In genomic region chr6:17362771-17363170, GRCm38 (mm10) we compare ENCODE assay signal across 10 mouse cellular contexts. TPM values are rescaled to one million over a fixed set of nuclear protein-coding genes. Genes with fewer than 3 reads are reported as not detected.
DNase-seq lines count a peak whose midpoint lies in the region; ATAC-seq and TF ChIP-seq lines count a peak whose summit lies in the region.
"Had no signal": no experiment of that assay in that cellular context is flagged by ENCODE, and none has a peak within 500 bp of the region (broad histone marks: within the 10 kb centered on the region; RNA-seq: fewer than 3 reads in every experiment).

No protein-coding gene starts in this region.

- intact Hi-C loops in left cerebral cortex, adult 2 months (cut with DNase I) = loop anchor here (1.0 kb wide), 1 partner anchor 227 kb away; no protein-coding TSS in a partner anchor
- intact Hi-C loops in left cerebral cortex, postnatal 4 days (cut with DNase I) = loop anchor here (2.0 to 5.0 kb wide), 2 partner anchors 100 to 226 kb away; partner anchors contain the start of gene Met
- intact Hi-C loops in heart, postnatal 25 days (cut with DNase I) = loop anchor here (1.0 to 10.0 kb wide), 2 partner anchors 227 to 472 kb away; no protein-coding TSS in a partner anchor

- no peaks in the 10 kb centered on the region for H3K4me1 ChIP-seq in forebrain, embryonic 13.5 days
- no peaks in the 10 kb centered on the region for H3K4me1 ChIP-seq in forebrain, embryonic 10.5 days
- no peaks in the 10 kb centered on the region for H3K4me1 ChIP-seq in forebrain, embryonic 16.5 days (replicated peaks; ENCODE audit: control insufficient read depth, insufficient read depth, low read length)
- H3K4me1 ChIP-seq: heart, embryonic 15.5 days had no signal

- no peaks in the 10 kb centered on the region for H3K27me3 ChIP-seq in forebrain, embryonic 13.5 days
- peaks cover 3% of the 10 kb centered on the region; the same call in 1 of the 2 replicates for H3K27me3 ChIP-seq in forebrain, embryonic 10.5 days (ENCODE audit: poor library complexity, severe bottlenecking)
- no peaks in the 10 kb centered on the region for H3K27me3 ChIP-seq in forebrain, embryonic 16.5 days (replicated peaks; ENCODE audit: control insufficient read depth, insufficient read depth, low read length)

- H3K36me3 ChIP-seq in forebrain, embryonic 13.5 days (ENCODE audit: poor library complexity, severe bottlenecking) = no peaks in the 10 kb centered on the region
- H3K36me3 ChIP-seq in forebrain, embryonic 10.5 days (replicated peaks) = no peaks in the 10 kb centered on the region
- H3K36me3 ChIP-seq in forebrain, embryonic 16.5 days (ENCODE audit: control insufficient read depth, insufficient read depth) = no peaks in the 10 kb centered on the region
- H3K36me3 ChIP-seq: heart, embryonic 15.5 days had no signal

- 46% methylated on average over 3 of the region's 3 CpGs for WGBS in forebrain, embryonic 13.5 days
- 51% methylated on average over 3 of the region's 3 CpGs for WGBS in forebrain, embryonic 10.5 days
- 35% methylated on average over 3 of the region's 3 CpGs for WGBS in forebrain, embryonic 16.5 days

- H3K4me3 ChIP-seq in forebrain, embryonic 13.5 days = no peak overlapping the region
- H3K4me3 ChIP-seq in forebrain, embryonic 10.5 days = no peak overlapping the region
- H3K4me3 ChIP-seq in left cerebral cortex, adult 2 months = no peak overlapping the region
- H3K4me3 ChIP-seq in forebrain, embryonic 16.5 days (replicated peaks; ENCODE audit: low read length) = no peak overlapping the region
- H3K4me3 ChIP-seq: heart, embryonic 15.5 days had no signal

- peak; percentile 50; the same call in 1 of the 2 replicates for ATAC-seq in forebrain, embryonic 13.5 days
- peak; percentile 59; the same call in 1 of the 2 replicates for ATAC-seq in forebrain, embryonic 16.5 days
- ATAC-seq: activated CD4-positive, CD25-positive, alpha-beta regulatory T cell, adult 4 months had no signal

- no peak for DNase-seq in forebrain, embryonic 10.5 days (ENCODE audit: extremely low spot score, low spot score)
- no peak for DNase-seq in left cerebral cortex, adult 2 months (ENCODE audit: extremely low spot score in 1 of 2, low spot score in 2 of 2)
- no peak for DNase-seq in left cerebral cortex, postnatal 4 days
- DNase-seq in A20 (ENCODE audit: low read depth, low spot score) = peak; percentile 18
- DNase-seq in adrenal gland, adult 8-10 months = no peak
- no peak for DNase-seq in heart, postnatal 25 days (ENCODE audit: low spot score)

- peak; percentile 69 for TF ChIP-seq CTCF in left cerebral cortex, adult 2 months (IDR thresholded peaks at IDR 0.05)

- H3K9ac ChIP-seq in forebrain, embryonic 13.5 days = no peak overlapping the region
- no peak overlapping the region for H3K9ac ChIP-seq in forebrain, embryonic 16.5 days (replicated peaks; ENCODE audit: low read depth, low read length)
- H3K9ac ChIP-seq: heart, embryonic 15.5 days had no signal

- H3K9me3 ChIP-seq in forebrain, embryonic 13.5 days (replicated peaks) = no peaks in the 10 kb centered on the region
- H3K9me3 ChIP-seq in forebrain, embryonic 10.5 days = no peaks in the 10 kb centered on the region
- H3K9me3 ChIP-seq in forebrain, embryonic 16.5 days (ENCODE audit: control insufficient read depth, low read length) = no peaks in the 10 kb centered on the region
- H3K9me3 ChIP-seq: heart, embryonic 15.5 days had no signal

- no peak overlapping the region for H3K4me2 ChIP-seq in forebrain, embryonic 13.5 days
- no peak overlapping the region for H3K4me2 ChIP-seq in forebrain, embryonic 16.5 days (ENCODE audit: low read length)
- H3K4me2 ChIP-seq: heart, embryonic 15.5 days had no signal

- H3K27ac ChIP-seq in forebrain, embryonic 13.5 days = no peak overlapping the region
- no peak overlapping the region for H3K27ac ChIP-seq in forebrain, embryonic 10.5 days
- H3K27ac ChIP-seq in left cerebral cortex, adult 2 months = no peak overlapping the region
- H3K27ac ChIP-seq in forebrain, embryonic 16.5 days (ENCODE audit: low read length) = no peak overlapping the region
- H3K27ac ChIP-seq: heart, embryonic 15.5 days had no signal

RNA-seq across cellular contexts. Expression of gene Cav1, which starts 56.6 kb away (rescaled TPM):
- polyA plus RNA-seq in forebrain, embryonic 13.5 days (2015; fragmentation: Nextera tagmentation; extraction: Ambion mirVana) = 21.6 and 23.7 TPM in 2 replicates
- 4.7 and 5.6 TPM in 2 replicates for polyA plus RNA-seq in forebrain, embryonic 10.5 days (2016; fragmentation: Nextera tagmentation; extraction: Ambion mirVana)
- 10 to 100 TPM; 17.6 to 20.9 TPM for total RNA-seq in left cerebral cortex, adult 2 months (2021)
- 10 to 100 TPM; 47.9 to 48.5 TPM for total RNA-seq in left cerebral cortex, postnatal 4 days (2021)
- 34.9 and 50.3 TPM in 2 replicates for polyA plus RNA-seq in forebrain, embryonic 16.5 days (2015; fragmentation: Nextera tagmentation; extraction: Ambion mirVana)
- total RNA-seq in adrenal gland, adult 8-10 months (2022) = 100 to 1,000 TPM in 2 of 4 experiments, 10 to 100 TPM in 2; 72.1 to 307 (median 103) TPM
- 100 to 1,000 TPM; 242 to 304 TPM for total RNA-seq in heart, postnatal 25 days (2021)
- polyA plus RNA-seq: activated CD4-positive, CD25-positive, alpha-beta regulatory T cell, adult 4 months had no signal
